Mouse (Mus musculus): ENCODE results near the gene Slc18a2. TPM values are rescaled to one million over a fixed set of nuclear protein-coding genes. Genes with fewer than 3 reads are reported as not detected.

The Slc18a2 gene
- polyA plus RNA-seq, 1 experiment from 2014 or later, result 9.1 TPM

DNA sequence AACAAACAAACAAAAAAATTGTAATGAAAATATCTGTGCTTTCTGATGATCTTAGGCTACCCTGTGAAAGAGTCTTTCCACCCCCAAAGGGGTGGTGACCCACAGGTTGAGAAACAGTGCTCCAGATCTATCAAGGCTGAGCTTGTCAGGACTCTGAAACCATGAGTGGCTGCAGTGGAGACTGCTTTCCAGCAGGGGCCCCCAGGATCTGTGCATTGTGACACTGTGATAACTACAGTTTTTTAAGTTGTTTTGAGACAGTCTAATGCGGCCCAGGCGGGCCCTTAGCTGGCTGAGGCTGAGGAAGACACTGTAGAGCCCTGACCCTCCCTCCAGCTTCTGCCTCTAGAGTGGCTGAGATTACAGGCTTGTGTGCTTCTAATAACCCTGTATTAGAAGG lies 17.6 kb upstream of the Slc18a2 start:
- no peaks in the 10 kb centered on the region for H3K4me1 ChIP-seq (replicated peaks)
- H3K9ac ChIP-seq, result no peak overlapping the region
- no peak for ATAC-seq (replicated peaks; ENCODE audit: insufficient number of reproducible peaks, insufficient read depth, low FRiP score, low read depth)
- no peak overlapping the region for H3K4me2 ChIP-seq
- no peak overlapping the region for H3K4me3 ChIP-seq
- no peaks in the 10 kb centered on the region for H3K36me3 ChIP-seq
- no peaks in the 10 kb centered on the region for H3K9me3 ChIP-seq (replicated peaks)
- H3K27me3 ChIP-seq, result peaks cover 7% of the 10 kb centered on the region
- no peak overlapping the region for H3K27ac ChIP-seq
- WGBS, result 71% methylated on average over 2 of the region's 2 CpGs

DNA sequence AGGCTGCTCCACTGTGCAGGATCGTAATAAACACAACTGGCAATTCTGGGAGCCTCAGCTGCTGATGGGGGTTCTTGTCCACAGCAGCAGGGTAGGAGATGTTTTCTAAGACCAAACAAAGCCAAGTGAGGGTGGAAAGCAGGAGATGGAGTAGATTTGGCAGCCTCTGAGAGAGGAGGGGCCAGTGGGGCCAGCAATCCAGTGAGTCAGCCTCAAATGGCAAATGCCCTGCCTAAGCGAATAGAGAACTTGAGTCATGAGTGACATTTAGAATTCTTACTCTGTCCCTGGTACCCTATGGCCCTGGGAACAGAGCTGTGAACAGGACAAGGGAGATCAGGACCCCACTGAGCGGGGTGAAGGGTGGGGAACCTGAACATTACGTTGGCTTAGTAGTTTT lies 12.6 kb upstream of the Slc18a2 start:
- no peaks in the 10 kb centered on the region for H3K27me3 ChIP-seq
- H3K4me1 ChIP-seq (replicated peaks), result no peaks in the 10 kb centered on the region
- H3K4me2 ChIP-seq, result no peak overlapping the region
- no peak overlapping the region for H3K27ac ChIP-seq
- 80% methylated on average over 4 of the region's 4 CpGs for WGBS
- ATAC-seq (replicated peaks; ENCODE audit: insufficient number of reproducible peaks, insufficient read depth, low FRiP score, low read depth), result no peak
- H3K9ac ChIP-seq, result no peak overlapping the region
- H3K36me3 ChIP-seq, result no peaks in the 10 kb centered on the region
- H3K9me3 ChIP-seq (replicated peaks), result no peaks in the 10 kb centered on the region
- H3K4me3 ChIP-seq, result no peak overlapping the region

DNA sequence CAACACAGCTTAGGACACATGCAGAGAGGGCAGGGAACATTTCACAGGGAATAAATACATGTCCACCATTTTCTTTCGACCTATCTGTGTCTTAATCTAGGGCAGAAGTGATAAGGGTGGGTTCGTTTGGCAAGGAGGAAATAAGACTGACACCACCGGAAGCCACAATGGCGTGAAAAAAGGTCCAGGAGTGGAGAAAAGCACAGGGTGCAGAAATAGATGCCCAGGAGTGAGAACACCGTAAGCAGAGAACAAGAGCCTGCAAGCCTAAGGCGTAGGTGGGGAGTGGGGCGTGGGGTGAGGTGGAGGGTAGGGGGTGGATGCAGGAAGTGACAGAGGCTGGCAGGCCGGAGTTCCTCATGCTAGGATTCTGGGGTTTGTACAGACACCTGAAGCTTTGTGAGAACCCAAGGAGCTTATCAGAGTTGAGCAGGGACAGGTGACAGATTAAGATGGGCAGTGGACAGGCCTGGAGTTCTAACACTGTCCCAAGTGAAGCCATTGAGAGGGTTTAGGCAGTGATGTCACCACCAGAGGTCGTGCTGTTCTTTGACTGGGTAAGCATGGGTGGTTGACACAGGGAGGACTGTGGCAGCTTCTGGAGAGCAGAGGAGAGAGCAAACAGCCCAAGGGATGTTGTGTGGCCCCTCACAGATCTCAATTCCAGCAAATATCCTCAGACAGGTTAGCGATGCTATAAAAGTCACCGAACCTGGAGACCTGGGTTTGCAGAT lies 12.0 kb upstream of the Slc18a2 start:
- H3K4me1 ChIP-seq (replicated peaks), result no peaks in the 10 kb centered on the region
- ATAC-seq (replicated peaks; ENCODE audit: insufficient number of reproducible peaks, insufficient read depth, low FRiP score, low read depth), result no peak; the same call in 1 of the 2 replicates

DNA sequence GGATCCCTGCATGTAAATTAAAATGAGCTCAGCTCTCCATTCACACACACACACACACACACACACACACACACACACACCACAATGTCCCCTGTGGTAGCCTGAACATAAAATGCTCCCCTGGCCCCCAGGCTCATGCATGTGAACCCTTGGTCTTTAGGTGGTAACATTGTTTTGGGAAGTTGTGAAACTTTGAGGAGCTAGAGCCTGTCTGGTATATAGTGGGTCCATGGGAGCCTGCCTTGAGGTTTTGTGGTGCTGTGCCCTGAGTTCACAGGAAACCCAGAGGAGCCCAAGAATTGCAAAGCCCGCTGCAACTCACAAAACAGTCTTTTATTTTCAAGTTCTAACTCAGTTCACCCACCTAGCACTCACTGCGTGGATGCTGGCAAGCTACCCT lies 8.0 kb upstream of the Slc18a2 start:
- H3K9ac ChIP-seq, result no peak overlapping the region
- no peaks in the 10 kb centered on the region for H3K27me3 ChIP-seq
- ATAC-seq (replicated peaks; ENCODE audit: insufficient number of reproducible peaks, insufficient read depth, low FRiP score, low read depth), result no peak
- no peak overlapping the region for H3K4me2 ChIP-seq
- no peak overlapping the region for H3K27ac ChIP-seq
- H3K4me3 ChIP-seq, result no peak overlapping the region
- 72% methylated on average over 2 of the region's 2 CpGs for WGBS
- no peaks in the 10 kb centered on the region for H3K4me1 ChIP-seq (replicated peaks)
- H3K9me3 ChIP-seq (replicated peaks), result no peaks in the 10 kb centered on the region
- no peaks in the 10 kb centered on the region for H3K36me3 ChIP-seq

More for the DNA sequence above, 12.0 kb upstream of the Slc18a2 start:
- Histone ChIP-seq H3K4me2 (no peak overlapping the region), H3K4me3 (no peak overlapping the region), H3K9ac (no peak overlapping the region), H3K27me3 (no peaks in the 10 kb centered on the region), H3K27ac (no peak overlapping the region), H3K9me3 (replicated peaks) (no peaks in the 10 kb centered on the region), H3K36me3 (no peaks in the 10 kb centered on the region)
- WGBS, result 66% methylated on average over 11 of the region's 11 CpGs

DNA sequence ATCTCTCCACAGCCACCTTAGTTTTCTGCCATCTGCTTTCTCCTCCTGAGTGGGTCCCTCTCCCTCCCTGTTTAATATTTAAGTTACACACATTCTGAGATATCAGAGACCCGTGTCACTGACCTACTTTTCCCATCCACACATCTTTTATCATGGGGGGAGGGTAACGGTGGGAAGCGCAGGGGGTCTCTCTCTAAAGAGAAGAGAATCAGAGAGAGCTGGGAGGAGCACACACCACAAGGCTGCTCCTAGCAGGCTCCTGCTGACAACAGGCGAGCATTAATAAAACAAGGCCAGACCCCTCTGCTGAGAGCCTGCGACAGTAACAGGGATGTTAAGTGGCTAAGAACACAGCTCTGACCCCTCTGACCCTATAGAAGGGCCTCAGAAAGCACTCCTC lies 1.1 kb upstream of the Slc18a2 start:
- no peak overlapping the region for H3K9ac ChIP-seq
- H3K4me3 ChIP-seq, result no peak overlapping the region
- H3K27me3 ChIP-seq, result peaks cover 29% of the 10 kb centered on the region
- no peak for ATAC-seq (replicated peaks; ENCODE audit: insufficient number of reproducible peaks, insufficient read depth, low FRiP score, low read depth)
- no peaks in the 10 kb centered on the region for H3K9me3 ChIP-seq (replicated peaks)
- no peak overlapping the region for H3K4me2 ChIP-seq
- H3K27ac ChIP-seq, result no peak overlapping the region
- peaks cover 13% of the 10 kb centered on the region for H3K4me1 ChIP-seq (replicated peaks)
- no peaks in the 10 kb centered on the region for H3K36me3 ChIP-seq
- WGBS, result 43% methylated on average over 5 of the region's 5 CpGs

DNA sequence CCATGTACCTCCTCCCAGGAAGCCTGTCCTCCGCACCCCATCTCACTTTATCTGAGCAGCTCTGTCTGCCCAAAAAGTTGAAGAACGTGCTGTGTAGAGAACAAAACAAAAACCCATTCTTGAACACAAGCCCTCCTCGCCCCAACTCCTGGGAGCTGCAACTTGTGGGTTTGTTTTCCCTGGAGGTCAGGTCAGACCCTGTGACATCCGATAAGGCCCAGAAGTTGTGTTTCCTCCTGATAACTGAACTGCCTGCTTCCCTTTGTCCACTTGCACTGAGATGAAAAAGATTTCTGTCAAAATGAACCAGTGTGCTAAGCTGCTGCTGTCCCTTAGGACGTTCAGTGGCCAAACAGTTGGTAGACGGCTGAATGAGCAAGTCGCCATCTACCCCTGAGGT lies 908 bp downstream of the Slc18a2 start:
- no peak for ATAC-seq (replicated peaks; ENCODE audit: insufficient number of reproducible peaks, insufficient read depth, low FRiP score, low read depth)
- Histone ChIP-seq H3K4me1 (replicated peaks) (peaks cover 13% of the 10 kb centered on the region), H3K9ac (no peak overlapping the region), H3K36me3 (no peaks in the 10 kb centered on the region), H3K27ac (no peak overlapping the region), H3K4me2 (peak overlapping the region; percentile 84), H3K4me3 (peak overlapping the region; percentile 51), H3K27me3 (peaks cover 29% of the 10 kb centered on the region), H3K9me3 (replicated peaks) (no peaks in the 10 kb centered on the region)
- WGBS, result 41% methylated on average over 7 of the region's 7 CpGs

DNA sequence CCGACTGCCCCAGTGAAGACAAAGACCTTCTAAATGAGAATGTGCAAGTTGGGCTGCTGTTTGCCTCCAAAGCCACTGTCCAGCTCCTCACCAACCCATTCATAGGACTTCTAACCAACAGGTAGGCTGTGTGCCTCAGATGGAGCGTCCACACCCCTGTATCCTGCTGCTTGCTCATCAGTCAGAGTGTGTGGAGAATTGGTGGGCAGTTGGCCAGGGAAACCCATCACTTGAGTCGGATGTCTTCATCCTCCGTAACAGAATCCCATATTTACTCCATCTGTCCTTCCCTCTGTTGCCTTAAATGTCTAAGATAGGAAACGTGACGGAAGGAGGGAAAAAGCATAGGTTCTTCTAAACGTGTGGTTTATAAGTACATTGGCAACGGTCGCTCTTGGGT lies 2.5 kb downstream of the Slc18a2 start:
- no peak overlapping the region for H3K9ac ChIP-seq
- H3K4me1 ChIP-seq (replicated peaks), result peaks cover 17% of the 10 kb centered on the region
- H3K36me3 ChIP-seq, result no peaks in the 10 kb centered on the region
- H3K4me2 ChIP-seq, result no peak overlapping the region
- H3K27ac ChIP-seq, result no peak overlapping the region
- H3K9me3 ChIP-seq (replicated peaks), result no peaks in the 10 kb centered on the region
- H3K4me3 ChIP-seq, result no peak overlapping the region
- H3K27me3 ChIP-seq, result peaks cover 29% of the 10 kb centered on the region
- ATAC-seq (replicated peaks; ENCODE audit: insufficient number of reproducible peaks, insufficient read depth, low FRiP score, low read depth), result no peak
- WGBS, result 83% methylated on average over 9 of the region's 9 CpGs

DNA sequence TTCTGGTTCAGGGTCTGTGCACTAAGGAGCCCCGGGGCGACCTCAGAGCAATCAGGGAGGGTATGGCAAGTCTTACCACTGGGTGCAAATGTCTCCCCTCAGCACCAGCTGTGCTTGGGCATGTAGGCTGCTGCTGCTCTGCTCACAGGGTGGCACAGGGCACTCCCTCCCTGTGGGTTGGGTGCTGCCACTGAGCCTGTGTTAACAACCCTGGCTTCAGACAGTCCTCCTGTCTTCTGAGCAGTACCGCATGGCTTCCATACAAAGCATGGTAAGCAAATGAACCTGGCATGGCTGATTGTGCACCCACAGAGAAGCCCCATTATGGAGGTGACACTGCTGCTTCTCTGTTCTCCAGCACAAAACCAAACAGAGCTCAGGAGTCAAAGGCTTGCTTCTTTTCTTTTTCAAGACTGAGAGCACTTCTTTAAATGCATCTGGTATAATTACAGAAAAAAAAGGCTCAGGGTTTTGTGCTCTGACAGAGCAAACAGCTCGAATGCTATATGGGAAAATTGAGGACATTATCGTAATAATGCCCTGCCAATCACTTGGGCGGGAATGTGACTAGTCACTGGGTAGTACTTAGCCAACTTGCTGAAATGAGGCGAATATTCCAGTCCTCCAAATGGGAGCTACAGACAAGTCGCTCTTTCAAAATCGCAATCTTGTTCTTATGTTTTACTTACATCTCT lies 4.3 kb downstream of the Slc18a2 start:
- Histone ChIP-seq H3K27ac (no peak overlapping the region), H3K4me1 (replicated peaks) (peaks cover 17% of the 10 kb centered on the region), H3K4me3 (no peak overlapping the region), H3K9ac (no peak overlapping the region), H3K4me2 (no peak overlapping the region), H3K27me3 (peaks cover 29% of the 10 kb centered on the region), H3K9me3 (replicated peaks) (no peaks in the 10 kb centered on the region), H3K36me3 (no peaks in the 10 kb centered on the region)
- WGBS, result 81% methylated on average over 9 of the region's 9 CpGs
- no peak for ATAC-seq (replicated peaks; ENCODE audit: insufficient number of reproducible peaks, insufficient read depth, low FRiP score, low read depth)

DNA sequence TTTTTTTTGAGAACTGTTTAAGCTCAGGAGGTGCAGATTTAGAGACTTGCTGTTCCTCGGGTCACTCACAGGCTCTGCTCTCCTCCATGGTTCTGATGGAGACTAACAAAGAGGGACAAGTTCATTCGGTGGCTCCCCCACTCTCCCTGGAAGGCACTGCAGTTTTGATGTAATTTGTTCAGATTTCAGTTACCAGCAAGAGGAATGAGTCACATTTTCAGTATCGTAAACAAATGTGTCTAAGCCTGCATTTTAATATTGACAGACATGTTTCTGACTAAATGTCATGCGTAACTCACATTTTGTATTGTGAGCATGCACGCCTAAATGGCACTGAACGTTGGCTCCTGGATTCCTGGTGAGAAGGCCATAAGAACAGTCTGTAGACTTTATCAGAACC lies 5.2 kb downstream of the Slc18a2 start:
- Histone ChIP-seq H3K27ac (no peak overlapping the region), H3K27me3 (peaks cover 22% of the 10 kb centered on the region), H3K36me3 (no peaks in the 10 kb centered on the region), H3K4me1 (replicated peaks) (peaks cover 12% of the 10 kb centered on the region), H3K9me3 (replicated peaks) (no peaks in the 10 kb centered on the region), H3K9ac (no peak overlapping the region), H3K4me3 (no peak overlapping the region), H3K4me2 (no peak overlapping the region)
- 65% methylated on average over 6 of the region's 6 CpGs for whole genome bisulfite sequencing
- ATAC-seq (replicated peaks; ENCODE audit: insufficient number of reproducible peaks, insufficient read depth, low FRiP score, low read depth), result no peak

DNA sequence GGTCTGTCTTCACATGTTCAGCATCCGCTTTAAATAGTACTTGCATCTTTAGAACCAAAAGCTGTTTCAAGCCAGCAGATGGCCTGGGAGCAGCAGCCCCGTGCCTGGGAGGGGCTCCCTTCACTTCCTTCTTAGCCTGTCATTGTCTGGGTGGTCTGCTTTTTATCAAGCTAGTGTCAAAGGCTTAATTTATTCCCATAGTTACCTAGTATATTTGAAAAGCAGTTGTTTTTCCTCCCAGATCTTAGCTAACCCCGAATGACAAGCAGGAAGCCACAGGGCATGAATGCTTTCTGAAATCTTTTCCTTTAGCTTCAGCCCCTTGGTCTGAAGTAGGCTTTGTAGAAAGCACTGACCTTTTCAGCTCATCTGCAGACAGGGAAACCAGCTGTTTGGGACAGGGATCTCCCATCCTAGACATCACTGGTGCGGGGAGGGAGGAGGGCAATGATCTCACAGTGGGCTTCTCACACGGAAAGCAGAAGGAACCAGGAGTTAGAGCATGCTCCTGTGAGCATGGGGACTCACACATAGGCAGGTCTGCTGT lies 6.8 kb downstream of the Slc18a2 start:
- 11% methylated on average over 5 of the region's 5 CpGs for WGBS
- Histone ChIP-seq H3K4me2 (no peak overlapping the region), H3K4me3 (no peak overlapping the region), H3K9me3 (replicated peaks) (no peaks in the 10 kb centered on the region), H3K27ac (peak overlapping the region; percentile 24; the same call in 1 of the 2 replicates), H3K9ac (no peak overlapping the region), H3K27me3 (peaks cover 8% of the 10 kb centered on the region; the same call in 1 of the 2 replicates), H3K36me3 (no peaks in the 10 kb centered on the region), H3K4me1 (replicated peaks) (peaks cover 4% of the 10 kb centered on the region)
- no peak; the same call in 1 of the 2 replicates for ATAC-seq (replicated peaks; ENCODE audit: insufficient number of reproducible peaks, insufficient read depth, low FRiP score, low read depth)

DNA sequence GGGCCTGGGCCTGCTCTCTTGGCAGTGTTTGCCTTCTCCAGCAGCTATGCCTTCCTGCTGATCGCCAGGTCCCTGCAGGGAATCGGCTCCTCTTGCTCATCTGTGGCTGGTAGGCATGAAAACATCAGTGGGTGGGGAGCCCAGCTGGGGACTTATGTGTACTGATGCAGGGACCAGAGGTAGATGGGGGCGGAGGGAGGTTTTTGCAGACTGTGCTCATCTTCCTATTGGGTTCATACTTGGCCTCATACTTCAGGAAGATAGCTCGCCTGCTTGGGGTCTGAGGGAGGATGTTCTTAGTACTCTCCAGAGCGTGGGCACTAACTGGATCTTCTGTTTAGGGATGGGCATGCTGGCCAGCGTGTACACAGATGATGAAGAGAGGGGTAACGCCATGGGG lies 12.5 kb downstream of the Slc18a2 start:
- Histone ChIP-seq H3K4me1 (replicated peaks) (no peaks in the 10 kb centered on the region), H3K36me3 (no peaks in the 10 kb centered on the region), H3K4me3 (no peak overlapping the region), H3K9ac (no peak overlapping the region), H3K4me2 (no peak overlapping the region), H3K27me3 (no peaks in the 10 kb centered on the region), H3K27ac (no peak overlapping the region), H3K9me3 (replicated peaks) (no peaks in the 10 kb centered on the region)
- no peak for ATAC-seq (replicated peaks; ENCODE audit: insufficient number of reproducible peaks, insufficient read depth, low FRiP score, low read depth)
- WGBS, result 86% methylated on average over 7 of the region's 7 CpGs
